Mouse (Mus musculus) lung, embryonic 16.5 days (tissue): ENCODE data around the gene Gtf2a2. TPM values are rescaled to one million over a fixed set of nuclear protein-coding genes. Genes with fewer than 3 reads are reported as not detected.

ENCODE experiments used
- ATAC-seq: fragments of 200-750 bp; cut with Nextera tagmentation; 2 replicates; pipeline ENCODE4 v1.8.0; 2017; ENCODE audit warnings: low read depth, mild to moderate bottlenecking, moderate library complexity
- H3K27ac ChIP-seq: fragments of 300-500 bp; sonication (generic); 2 replicates; pipeline ENCODE4 v1.5.1; 2014; ENCODE audit warnings: mild to moderate bottlenecking, control low read depth, low read length
- H3K27me3 ChIP-seq: fragments of 300-500 bp; sonication (generic); 2 replicates; pipeline ENCODE4 v1.6.1; 2014; ENCODE audit warnings: low read depth, low read length, mixed read lengths; ENCODE audit not compliant: control insufficient read depth, insufficient read depth
- H3K36me3 ChIP-seq: fragments of 300-500 bp; sonication (generic); 2 replicates; pipeline ENCODE4 v1.6.1; 2014; ENCODE audit warnings: low read length; ENCODE audit not compliant: control insufficient read depth, insufficient read depth
- H3K4me1 ChIP-seq: fragments of 300-500 bp; sonication (generic); replicated peaks from 2 replicates; pipeline ENCODE4 v1.6.1; 2014; ENCODE audit warnings: low read length, mixed read lengths; ENCODE audit not compliant: control insufficient read depth, insufficient read depth
- H3K4me2 ChIP-seq: fragments of 300-500 bp; sonication (generic); 2 replicates; pipeline ENCODE4 v1.6.1; 2014; ENCODE audit warnings: low read depth, low read length, control low read depth
- H3K4me3 ChIP-seq: fragments of 300-500 bp; sonication (generic); 2 replicates; pipeline ENCODE4 v1.5.1; 2014; ENCODE audit warnings: mild to moderate bottlenecking, low read length, control low read depth
- H3K9ac ChIP-seq: fragments of 300-500 bp; sonication (generic); 2 replicates; pipeline ENCODE4 v1.6.1; 2014; ENCODE audit warnings: low read length, control low read depth
- H3K9me3 ChIP-seq: fragments of 300-500 bp; sonication (generic); 2 replicates; pipeline ENCODE4 v1.6.1; 2016; ENCODE audit warnings: low read length; ENCODE audit not compliant: control insufficient read depth
- WGBS: fragments of 180-500 bp; shearing (Covaris S2); extraction: QIAGEN DNeasy Blood & Tissue Kit; methylation state at CpG from one replicate; pipeline ENCODE4 v1.1.7; 2014; 5-methylcytosine and 5-hydroxymethylcytosine counted together
- polyA plus RNA-seq: library from polyadenylated mRNA; unstranded; fragments of >200 nt; fragmentation: Nextera tagmentation; extraction: Ambion mirVana; gene quantifications from 2 replicates; pipeline ENCODE4 v1.2.1, GENCODE M21; 2015

Gene Gtf2a2
- 178 and 180 TPM in 2 replicates for polyA plus RNA-seq

DNA sequence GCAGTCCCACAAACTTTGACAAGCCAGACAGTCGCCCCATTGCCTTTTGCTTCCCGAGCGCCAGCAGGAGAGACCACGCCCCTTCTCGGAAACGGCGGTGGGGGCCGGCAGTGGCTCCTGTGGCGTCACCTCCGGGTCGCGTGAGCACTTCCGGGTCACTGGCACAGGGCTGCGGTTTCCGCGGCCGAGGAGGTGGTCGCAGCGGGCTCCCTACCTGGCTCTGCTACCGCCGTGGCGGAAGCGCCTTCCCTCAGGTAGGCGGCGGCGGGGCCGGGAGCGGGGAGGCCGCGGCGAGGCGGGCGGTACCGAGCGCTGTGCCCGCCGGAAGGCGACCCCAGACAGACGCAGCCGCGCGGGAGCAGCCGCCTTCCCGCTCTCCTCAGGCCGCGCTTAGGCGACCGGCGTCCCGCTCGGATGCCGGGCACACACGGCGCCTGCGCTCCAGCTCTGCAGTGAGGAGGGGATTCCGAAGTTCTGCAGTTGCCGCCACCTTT is at the start of gene Gtf2a2:
Gene Gtf2a2, plus strand, starts transcription at position 143 of the 494 bp plus-strand sequence.
- H3K9me3 ChIP-seq = no peaks in the 10 kb centered on the region
- H3K36me3 ChIP-seq = peaks cover 9% of the 10 kb centered on the region; the same call in 1 of the 2 replicates
- H3K4me1 ChIP-seq = peaks cover 15% of the 10 kb centered on the region
- peak within 1 kb of the TSS; percentile 82 for H3K4me2 ChIP-seq
- under 1% methylated on average over 51 of the region's 57 CpGs for WGBS
- H3K27me3 ChIP-seq = no peaks in the 10 kb centered on the region
- H3K27ac ChIP-seq = peak within 1 kb of the TSS; percentile 85
- peak within 1 kb of the TSS; percentile 87 for H3K9ac ChIP-seq
- H3K4me3 ChIP-seq = peak within 1 kb of the TSS; percentile 78
- ATAC-seq = peak; percentile 98

DNA sequence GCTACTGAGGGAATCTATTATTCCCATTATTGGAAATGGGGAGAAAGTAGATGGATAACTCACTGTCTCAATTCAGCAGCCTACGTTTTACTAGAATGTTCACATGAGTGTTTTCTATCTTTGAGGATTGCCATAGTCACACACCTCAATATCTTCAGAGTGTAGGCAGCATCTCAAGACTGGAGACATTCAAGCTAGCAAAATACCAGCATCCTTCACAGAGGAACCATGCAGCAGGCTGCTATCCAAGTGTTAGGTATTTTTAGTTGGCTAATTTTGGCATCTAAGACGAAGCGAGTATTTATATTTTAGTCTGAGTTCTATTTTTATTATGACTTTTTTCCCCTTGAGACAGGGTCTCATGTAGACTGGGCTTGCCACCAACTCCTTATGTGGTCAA is 48.0 kb upstream of the Gtf2a2 start:
- no peak for ATAC-seq
- H3K9me3 ChIP-seq = no peaks in the 10 kb centered on the region
- no peak overlapping the region for H3K4me3 ChIP-seq
- no peaks in the 10 kb centered on the region for H3K27me3 ChIP-seq
- no peaks in the 10 kb centered on the region for H3K4me1 ChIP-seq
- no peak overlapping the region for H3K9ac ChIP-seq
- no peaks in the 10 kb centered on the region for H3K36me3 ChIP-seq
- H3K27ac ChIP-seq = no peak overlapping the region
- 65% methylated on average over 3 of the region's 3 CpGs for WGBS
- H3K4me2 ChIP-seq = no peak overlapping the region

DNA sequence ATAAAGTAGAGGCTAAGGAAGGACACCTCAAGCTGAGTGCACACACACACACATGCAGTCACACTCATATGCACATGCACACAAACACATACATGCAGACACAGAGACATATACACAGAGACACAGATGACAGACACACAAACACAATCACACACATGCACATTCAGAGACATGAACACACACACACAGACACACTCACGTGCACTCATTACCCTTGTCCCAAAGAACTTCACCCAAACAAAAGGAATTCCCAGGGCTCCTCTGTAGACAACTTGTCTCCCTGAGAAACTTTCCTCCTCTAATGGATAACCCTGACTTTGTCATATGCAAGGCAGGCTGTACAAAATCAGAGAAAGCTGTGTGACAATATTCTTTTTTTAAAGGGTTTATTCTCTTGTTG is 26.8 kb upstream of the Gtf2a2 start:
- H3K4me1 ChIP-seq = peaks cover 6% of the 10 kb centered on the region
- H3K9ac ChIP-seq = no peak overlapping the region
- no peak for ATAC-seq
- no peaks in the 10 kb centered on the region for H3K27me3 ChIP-seq
- no peak overlapping the region for H3K4me3 ChIP-seq
- 72% methylated on average over 1 of the region's 1 CpGs for WGBS
- H3K27ac ChIP-seq = no peak overlapping the region
- H3K36me3 ChIP-seq = no peaks in the 10 kb centered on the region
- H3K9me3 ChIP-seq = no peaks in the 10 kb centered on the region
- no peak overlapping the region for H3K4me2 ChIP-seq

DNA sequence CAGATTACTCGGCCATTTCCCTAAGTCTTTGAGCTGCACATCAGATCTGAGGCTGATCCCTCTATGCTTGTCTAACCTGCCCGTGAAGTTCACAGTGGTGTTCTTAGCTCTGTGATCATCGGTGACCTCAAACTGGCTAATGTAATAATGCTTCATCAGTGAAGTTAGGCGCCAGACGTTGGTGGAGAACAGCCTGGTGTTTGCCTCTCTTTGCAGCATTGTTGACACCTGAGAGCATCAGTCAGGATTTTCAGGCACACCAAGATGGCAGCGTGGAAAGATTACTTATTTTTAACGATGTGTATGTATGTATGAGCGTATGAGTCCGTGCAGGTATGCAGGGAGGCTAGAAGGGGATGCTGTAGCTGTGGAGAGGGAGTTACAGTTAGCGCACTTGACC is 26.3 kb upstream of the Gtf2a2 start:
- H3K4me2 ChIP-seq = no peak overlapping the region
- no peaks in the 10 kb centered on the region for H3K27me3 ChIP-seq
- no peak for ATAC-seq
- H3K9ac ChIP-seq = no peak overlapping the region
- no peak overlapping the region for H3K27ac ChIP-seq
- no peaks in the 10 kb centered on the region for H3K36me3 ChIP-seq
- 72% methylated on average over 10 of the region's 10 CpGs for WGBS
- H3K4me1 ChIP-seq = peaks cover 10% of the 10 kb centered on the region
- H3K9me3 ChIP-seq = no peaks in the 10 kb centered on the region
- H3K4me3 ChIP-seq = no peak overlapping the region

DNA sequence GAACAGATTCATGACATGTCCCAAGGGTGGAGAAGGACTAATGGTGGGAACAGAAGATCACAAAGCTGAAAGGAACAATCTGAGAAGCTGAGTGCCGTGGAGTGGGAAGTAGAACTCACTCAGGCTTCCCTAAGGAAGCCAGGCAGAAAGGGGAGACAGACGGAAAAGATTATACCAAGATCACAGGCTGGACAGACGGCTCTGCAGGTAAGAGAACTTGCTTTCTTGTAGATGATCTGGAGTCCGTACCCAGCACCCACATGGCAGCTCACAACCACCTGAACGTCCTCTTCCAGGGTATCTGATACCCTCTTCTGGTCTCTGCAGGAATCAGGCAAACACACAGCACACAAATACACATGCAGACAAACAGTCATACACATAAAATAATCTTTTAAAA is 25.8 kb upstream of the Gtf2a2 start:
- no peak overlapping the region for H3K27ac ChIP-seq
- 78% methylated on average over 5 of the region's 5 CpGs for WGBS
- H3K4me3 ChIP-seq = no peak overlapping the region
- ATAC-seq = no peak
- peaks cover 10% of the 10 kb centered on the region for H3K4me1 ChIP-seq
- H3K9ac ChIP-seq = no peak overlapping the region
- no peaks in the 10 kb centered on the region for H3K36me3 ChIP-seq
- H3K4me2 ChIP-seq = no peak overlapping the region
- H3K9me3 ChIP-seq = no peaks in the 10 kb centered on the region
- H3K27me3 ChIP-seq = no peaks in the 10 kb centered on the region

DNA sequence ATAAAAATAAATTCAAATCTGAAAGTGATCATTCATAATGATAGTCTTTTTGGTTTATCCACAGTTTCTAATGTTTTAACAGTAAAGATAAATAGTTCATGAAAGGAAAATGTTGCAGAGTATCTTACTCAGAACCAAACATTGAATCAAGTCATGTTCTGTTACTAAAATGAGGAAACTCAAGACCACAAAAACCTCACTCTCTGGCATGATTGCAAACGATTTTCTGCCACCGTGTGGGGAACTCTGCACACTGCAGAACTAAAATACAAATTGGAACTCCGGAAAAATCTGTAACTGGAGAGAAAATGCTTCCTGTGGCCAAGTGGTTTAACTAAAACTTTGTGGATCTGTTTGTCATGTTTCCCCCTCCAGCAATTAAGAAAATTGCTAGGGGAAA is 24.8 kb upstream of the Gtf2a2 start:
- H3K36me3 ChIP-seq = no peaks in the 10 kb centered on the region
- no peak overlapping the region for H3K4me3 ChIP-seq
- WGBS = 0% methylated on average over 3 of the region's 3 CpGs
- peaks cover 19% of the 10 kb centered on the region for H3K4me1 ChIP-seq
- H3K27ac ChIP-seq = no peak overlapping the region
- H3K4me2 ChIP-seq = no peak overlapping the region
- no peaks in the 10 kb centered on the region for H3K9me3 ChIP-seq
- ATAC-seq = no peak
- H3K9ac ChIP-seq = no peak overlapping the region
- no peaks in the 10 kb centered on the region for H3K27me3 ChIP-seq

DNA sequence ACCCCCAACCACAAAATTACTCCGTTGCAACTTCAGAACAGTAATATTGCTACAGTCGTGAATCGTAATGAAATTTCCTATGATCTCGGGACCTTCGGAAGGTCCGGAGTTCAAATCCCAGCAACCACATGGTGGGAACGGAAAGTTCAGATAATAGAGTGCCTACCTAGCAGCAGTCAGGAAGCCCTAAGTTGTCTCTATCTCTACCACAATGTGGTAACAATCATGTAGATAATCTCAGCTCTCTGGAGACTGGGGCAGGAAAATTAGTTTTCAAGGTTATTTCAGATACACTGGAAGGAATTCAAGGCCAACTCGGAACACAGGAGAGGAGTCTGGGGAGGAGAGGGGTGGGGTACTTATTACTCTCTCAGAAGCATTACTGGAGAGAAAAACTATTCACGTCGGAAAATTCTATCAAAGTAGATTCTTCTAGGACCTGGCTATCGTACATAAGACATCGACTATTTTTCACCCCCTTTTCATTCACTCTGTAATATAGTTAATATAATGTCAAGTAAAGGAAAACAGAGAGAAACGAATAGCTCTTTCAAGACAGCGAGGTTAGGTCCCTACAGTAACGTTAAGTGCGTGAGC is 23.5 kb upstream of the Gtf2a2 start:
- no peaks in the 10 kb centered on the region for H3K27me3 ChIP-seq
- 32% methylated on average over 16 of the region's 16 CpGs for WGBS
- peaks cover 28% of the 10 kb centered on the region for H3K4me1 ChIP-seq
- peak; percentile 15; the same call in 1 of the 2 replicates for ATAC-seq
- peak overlapping the region; percentile 85 for H3K27ac ChIP-seq
- H3K4me2 ChIP-seq = peak overlapping the region; percentile 56
- H3K9ac ChIP-seq = peak overlapping the region; percentile 99
- no peaks in the 10 kb centered on the region for H3K36me3 ChIP-seq
- H3K4me3 ChIP-seq = peak overlapping the region; percentile 99
- H3K9me3 ChIP-seq = no peaks in the 10 kb centered on the region

DNA sequence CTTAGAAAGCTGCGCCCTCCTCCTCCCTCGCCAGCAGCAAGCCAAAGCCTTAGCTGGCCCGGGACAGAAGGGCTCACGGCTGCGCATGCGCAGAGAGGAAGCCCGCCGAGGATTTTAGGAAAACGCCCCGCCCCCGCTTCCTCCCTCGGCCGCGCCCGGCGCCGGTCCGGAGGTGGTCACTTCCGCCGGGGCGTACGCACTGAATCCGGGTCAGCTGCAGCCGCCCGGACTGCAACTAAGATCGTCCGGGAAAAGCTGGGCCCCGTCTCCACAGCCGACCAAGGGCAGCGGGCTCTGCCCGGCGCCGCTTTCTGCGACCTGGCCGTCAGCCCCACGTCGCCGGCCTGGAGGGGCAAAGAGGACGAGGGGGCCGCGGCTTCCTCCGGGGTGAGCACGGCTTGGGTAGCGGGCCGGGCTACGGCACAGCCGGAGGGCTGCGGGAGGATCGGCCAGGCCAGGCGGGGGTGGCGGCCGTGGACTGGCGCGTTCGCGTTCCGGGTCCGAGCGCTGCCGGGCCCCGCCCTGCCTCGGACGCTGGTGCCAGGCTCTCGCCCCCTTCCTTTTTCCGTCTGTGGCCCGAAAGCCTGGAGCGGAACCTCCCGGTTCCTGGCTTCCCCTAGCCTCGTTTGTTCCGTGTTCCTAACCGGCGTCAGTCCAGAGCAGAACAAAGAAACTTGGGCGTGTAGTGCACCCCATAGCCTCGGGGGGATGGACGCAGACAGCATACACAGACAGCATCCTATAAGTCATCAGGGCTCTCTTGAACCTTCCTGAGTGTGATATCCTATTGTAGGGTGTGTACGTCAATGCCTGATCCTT is 22.8 kb upstream of the Gtf2a2 start, which contains the start of gene Bnip2:
Gene Bnip2, plus strand, starts transcription at position 164 of the 819 bp plus-strand sequence.
- Histone ChIP-seq H3K9me3 (no peaks in the 10 kb centered on the region), H3K27ac (peak within 1 kb of the TSS; percentile 98), H3K36me3 (no peaks in the 10 kb centered on the region), H3K4me3 (peak within 1 kb of the TSS; percentile 99), H3K27me3 (no peaks in the 10 kb centered on the region), H3K4me2 (peak within 1 kb of the TSS; percentile 77), H3K9ac (peak within 1 kb of the TSS; percentile 99), H3K4me1 (peaks cover 28% of the 10 kb centered on the region)
- ATAC-seq = peak; percentile 97
- under 1% methylated on average over 60 of the region's 76 CpGs for WGBS

DNA sequence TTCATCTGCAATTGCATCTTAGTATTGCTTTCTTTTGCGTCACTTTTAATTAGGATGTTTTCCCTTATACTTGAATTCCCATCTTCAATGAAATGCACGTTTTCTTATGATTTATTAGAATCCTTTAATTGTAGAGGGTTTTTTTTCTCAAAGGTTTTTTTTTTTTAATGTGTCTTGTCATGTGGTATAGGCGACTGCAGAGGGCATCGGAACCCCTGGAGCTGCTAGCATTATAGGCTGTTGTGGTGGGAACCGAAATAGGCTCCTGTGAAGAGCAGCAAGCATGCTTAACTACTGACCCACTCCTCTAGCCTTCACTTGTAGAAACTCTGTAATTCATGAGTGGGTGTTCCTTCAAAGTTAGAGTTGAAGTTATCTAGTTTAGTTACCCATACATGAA is 22.0 kb upstream of the Gtf2a2 start:
- no peak for ATAC-seq
- Histone ChIP-seq H3K4me1 (peaks cover 28% of the 10 kb centered on the region), H3K36me3 (no peaks in the 10 kb centered on the region), H3K9me3 (no peaks in the 10 kb centered on the region), H3K4me3 (peak overlapping the region; percentile 99), H3K4me2 (peak overlapping the region; percentile 77), H3K27me3 (no peaks in the 10 kb centered on the region), H3K27ac (no peak overlapping the region), H3K9ac (peak overlapping the region; percentile 99; the same call in 1 of the 2 replicates)
- 7% methylated on average over 5 of the region's 5 CpGs for WGBS
